Mouse (Mus musculus) spleen, adult 2 months (tissue): ENCODE results near the gene Atp6v0c.

Experiments
- CTCF ChIP-seq: fragments of 200-500 bp; IDR thresholded peaks from 2 replicates; pipeline ENCODE4 v1.5.1; 2011; ENCODE audit warnings: mild to moderate bottlenecking, inconsistent platforms; ENCODE audit not compliant: insufficient read depth, insufficient read length, insufficient replicate concordance; ENCODE audit errors: extremely low read depth
- POLR2A ChIP-seq: fragments of 200-500 bp; IDR thresholded peaks from 2 replicates; pipeline ENCODE4 v1.6.1; 2011; ENCODE audit warnings: low read depth, low read length, inconsistent platforms

DNA sequence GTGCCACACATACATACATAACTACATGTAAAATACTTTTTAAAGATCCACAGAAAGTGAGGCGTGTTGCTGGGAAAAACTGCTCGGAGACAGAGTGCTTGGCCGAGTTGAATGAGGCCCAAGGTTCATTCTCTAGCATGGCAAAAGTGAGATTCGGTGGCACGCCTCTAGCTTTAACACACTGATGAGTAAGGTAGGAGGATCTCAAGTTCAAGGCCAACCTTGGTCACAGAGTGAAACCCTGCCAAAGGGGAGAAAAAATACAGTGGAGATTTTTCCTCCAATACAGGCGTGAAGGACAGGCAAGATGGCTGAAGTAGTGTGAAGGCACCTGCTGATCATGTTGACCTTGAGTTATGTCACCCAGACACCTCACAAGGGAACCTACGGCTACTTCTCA, 20.1 kb downstream of the Atp6v0c start:
- no peak for TF ChIP-seq CTCF
- no peak for TF ChIP-seq POLR2A
